Mouse (Mus musculus) ES-Bruce4 (cell line): ENCODE results near the gene Shroom3.

Experiments used
- CTCF ChIP-seq: IDR thresholded peaks from one replicate; pipeline ENCODE4 v1.8.1; 2011; ENCODE audit warnings: low read depth, low read length
- EP300 ChIP-seq: IDR thresholded peaks from 2 replicates; pipeline ENCODE4 v1.6.1; 2011; ENCODE audit warnings: low read depth, low read length; ENCODE audit not compliant: insufficient read depth

DNA sequence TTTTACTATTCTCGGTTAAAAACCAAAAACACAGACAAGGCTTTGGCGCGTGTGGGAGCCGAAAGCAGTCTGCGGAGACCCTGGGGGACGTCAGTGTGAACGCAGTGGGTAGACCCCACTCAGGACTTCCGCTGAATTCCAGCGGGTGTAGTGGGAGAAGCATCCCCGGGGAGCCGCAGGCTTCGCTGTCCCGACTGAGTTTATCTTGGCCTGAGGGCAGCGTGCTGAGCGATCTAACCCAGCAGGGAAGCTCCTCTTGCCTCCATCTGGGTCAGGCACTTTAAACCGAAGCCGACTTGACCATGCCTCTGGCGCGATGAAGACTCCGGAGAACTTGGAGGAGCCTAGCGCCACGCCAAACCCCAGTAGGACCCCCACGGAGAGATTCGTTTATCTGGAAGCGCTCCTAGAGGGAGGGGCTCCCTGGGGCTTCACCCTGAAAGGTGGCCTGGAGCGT lies at the start of gene Shroom3:
- TF ChIP-seq EP300 = no peak
- TF ChIP-seq CTCF = no peak
